25 mouse cellular contexts compared by ENCODE assay signal in genomic region chr12:112336691-112337295, GRCm38 (mm10).
DNase-seq lines count a peak whose midpoint lies in the region; ATAC-seq lines count a peak whose summit lies in the region.
"Had no signal": no experiment of that assay in that cellular context is flagged by ENCODE, and none has a peak within 500 bp of the region (broad histone marks: within the 10 kb centered on the region; RNA-seq: fewer than 3 reads in every experiment).

No protein-coding gene starts in this region.

- no peaks in the 10 kb centered on the region for H3K9me3 ChIP-seq in hindbrain, embryonic 12.5 days (replicated peaks)
- no peaks in the 10 kb centered on the region for H3K9me3 ChIP-seq in hindbrain, embryonic 11.5 days (ENCODE audit: control insufficient read depth, low read length)
- no peaks in the 10 kb centered on the region for H3K9me3 ChIP-seq in neural tube, embryonic 13.5 days
- H3K9me3 ChIP-seq in forebrain, embryonic 16.5 days (ENCODE audit: control insufficient read depth, low read length) = no peaks in the 10 kb centered on the region
- H3K9me3 ChIP-seq: G1E; heart, embryonic 12.5 days had no signal

- peaks cover 11% of the 10 kb centered on the region; the same call in 1 of the 2 replicates for H3K27me3 ChIP-seq in hindbrain, embryonic 12.5 days
- H3K27me3 ChIP-seq in hindbrain, embryonic 11.5 days (ENCODE audit: control insufficient read depth, insufficient read depth, low read length) = peaks cover 2% of the 10 kb centered on the region; the same call in 1 of the 2 replicates
- H3K27me3 ChIP-seq in neural tube, embryonic 13.5 days = 0 out of 2 replicates have a peak, but pooled peaks cover 9% of the 10 kb centered on the region
- H3K27me3 ChIP-seq in forebrain, embryonic 16.5 days (replicated peaks; ENCODE audit: control insufficient read depth, insufficient read depth, low read length) = no peaks in the 10 kb centered on the region
- H3K27me3 ChIP-seq: Patski had no signal

- H3K4me3 ChIP-seq in hindbrain, embryonic 12.5 days = no peak overlapping the region
- no peak overlapping the region for H3K4me3 ChIP-seq in hindbrain, embryonic 11.5 days (ENCODE audit: low read depth, low read length)
- no peak overlapping the region for H3K4me3 ChIP-seq in neural tube, embryonic 13.5 days
- H3K4me3 ChIP-seq in forebrain, embryonic 16.5 days (replicated peaks; ENCODE audit: low read length) = no peak overlapping the region
- H3K4me3 ChIP-seq: heart, embryonic 12.5 days; myocyte had no signal

- 87% methylated on average over 9 of the region's 9 CpGs for WGBS in hindbrain, embryonic 12.5 days
- 91% methylated on average over 9 of the region's 9 CpGs for WGBS in hindbrain, embryonic 11.5 days
- WGBS in neural tube, embryonic 13.5 days = 82% methylated on average over 9 of the region's 9 CpGs
- WGBS in forebrain, embryonic 16.5 days = 65% methylated on average over 9 of the region's 9 CpGs

- H3K27ac ChIP-seq in hindbrain, embryonic 12.5 days = peak overlapping the region; percentile 94
- H3K27ac ChIP-seq in hindbrain, embryonic 11.5 days (ENCODE audit: low read depth, low read length) = no peak overlapping the region
- peak overlapping the region; percentile 46; the same call in 1 of the 2 replicates for H3K27ac ChIP-seq in neural tube, embryonic 13.5 days (replicated peaks)
- H3K27ac ChIP-seq in forebrain, embryonic 16.5 days (ENCODE audit: low read length) = peak overlapping the region; percentile 49; the same call in 1 of the 2 replicates
- H3K27ac ChIP-seq: liver, embryonic 14.5 days; stomach, postnatal 0 days had no signal

- ATAC-seq in hindbrain, embryonic 12.5 days (ENCODE audit: low FRiP score) = no peak
- ATAC-seq in hindbrain, embryonic 11.5 days (ENCODE audit: low FRiP score) = no peak
- ATAC-seq in neural tube, embryonic 13.5 days (ENCODE audit: low read depth) = no peak
- ATAC-seq in forebrain, embryonic 16.5 days = no peak
- ATAC-seq: intestine, postnatal 0 days; Patski had no signal

- no peaks in the 10 kb centered on the region for H3K36me3 ChIP-seq in hindbrain, embryonic 12.5 days
- H3K36me3 ChIP-seq in hindbrain, embryonic 11.5 days (ENCODE audit: control insufficient read depth, insufficient read depth, low read length) = no peaks in the 10 kb centered on the region
- H3K36me3 ChIP-seq in neural tube, embryonic 13.5 days = no peaks in the 10 kb centered on the region
- H3K36me3 ChIP-seq in forebrain, embryonic 16.5 days (ENCODE audit: control insufficient read depth, insufficient read depth) = no peaks in the 10 kb centered on the region
- H3K36me3 ChIP-seq: G1E; heart, embryonic 12.5 days had no signal

- H3K9ac ChIP-seq in hindbrain, embryonic 12.5 days = no peak overlapping the region
- no peak overlapping the region for H3K9ac ChIP-seq in hindbrain, embryonic 11.5 days (ENCODE audit: low read depth, low read length)
- H3K9ac ChIP-seq in neural tube, embryonic 13.5 days = 0 out of 2 replicates have a peak overlapping the region, but pooled peaks have one; percentile 4
- peak overlapping the region; percentile 28 for H3K9ac ChIP-seq in forebrain, embryonic 16.5 days (replicated peaks; ENCODE audit: low read depth, low read length)
- H3K9ac ChIP-seq: heart, embryonic 12.5 days; liver, embryonic 14.5 days; lung, embryonic 14.5 days had no signal

- no peak overlapping the region for H3K4me2 ChIP-seq in hindbrain, embryonic 12.5 days (replicated peaks)
- H3K4me2 ChIP-seq in hindbrain, embryonic 11.5 days (replicated peaks; ENCODE audit: low read depth, low read length) = no peak overlapping the region
- H3K4me2 ChIP-seq in neural tube, embryonic 13.5 days = no peak overlapping the region
- H3K4me2 ChIP-seq in forebrain, embryonic 16.5 days (ENCODE audit: low read length) = no peak overlapping the region
- H3K4me2 ChIP-seq: heart, embryonic 12.5 days; lung, embryonic 14.5 days had no signal

- peaks cover 78% of the 10 kb centered on the region for H3K4me1 ChIP-seq in hindbrain, embryonic 12.5 days
- peaks cover 21% of the 10 kb centered on the region for H3K4me1 ChIP-seq in hindbrain, embryonic 11.5 days (replicated peaks; ENCODE audit: control insufficient read depth, insufficient read depth, low read length)
- peaks cover 83% of the 10 kb centered on the region for H3K4me1 ChIP-seq in neural tube, embryonic 13.5 days (replicated peaks)
- H3K4me1 ChIP-seq in forebrain, embryonic 16.5 days (replicated peaks; ENCODE audit: control insufficient read depth, insufficient read depth, low read length) = peaks cover 69% of the 10 kb centered on the region

- no peak for DNase-seq in hindbrain, embryonic 11.5 days (ENCODE audit: low spot score)
- DNase-seq in neural tube, embryonic 10.5 days (ENCODE audit: extremely low spot score, low spot score) = no peak
- no peak for DNase-seq in urinary bladder, adult 2 months (ENCODE audit: low spot score)
- DNase-seq in spleen, postnatal 4 days (ENCODE audit: low spot score in 2 of 2) = no peak
- DNase-seq: adrenal gland, adult 8-10 months; B cell, adult 2 months; cerebellum, adult 18-20 months; gastrocnemius, postnatal 25 days; heart, adult 18-20 months; heart, postnatal 10 days; kidney, postnatal 36 days; layer of hippocampus, postnatal 36 days; lung, embryonic 14.5 days; thymus, adult 2 months; thymus, postnatal 4 days had no signal

Comparison
In these comparisons a context has a peak if more than half of its experiments do, and no peak if none do; other contexts are left out.
1. H3K9ac ChIP-seq: peak in neural tube, embryonic 13.5 days (single experiment) and forebrain, embryonic 16.5 days (single experiment); none in hindbrain, embryonic 12.5 days (single experiment) and hindbrain, embryonic 11.5 days (single experiment).